Mouse (Mus musculus): ENCODE results near the gene Mmp27.

Gene Mmp27

DNA sequence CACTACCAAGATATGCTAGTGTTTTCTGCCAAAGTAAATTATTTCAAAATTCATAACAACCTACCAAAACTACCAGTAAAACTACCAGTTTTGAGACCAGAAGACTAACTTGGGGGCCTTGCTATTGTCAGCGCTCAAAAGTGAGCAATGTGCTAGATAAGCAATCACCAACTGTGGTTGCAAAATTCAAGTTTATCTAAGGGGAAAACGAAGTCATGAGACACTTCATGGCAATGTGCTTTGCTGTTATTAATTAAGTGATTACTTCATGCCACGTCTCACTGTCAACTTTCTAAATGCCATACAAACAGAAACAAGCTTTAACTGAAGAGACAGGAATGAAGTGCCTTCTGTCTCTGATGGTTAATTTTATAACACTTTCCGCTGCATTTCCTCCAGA, at the start of gene Mmp27:
Mmp27 (plus strand) TSS at position 235 of the 400 bp plus-strand sequence.
- DNase-seq: no peak

DNA sequence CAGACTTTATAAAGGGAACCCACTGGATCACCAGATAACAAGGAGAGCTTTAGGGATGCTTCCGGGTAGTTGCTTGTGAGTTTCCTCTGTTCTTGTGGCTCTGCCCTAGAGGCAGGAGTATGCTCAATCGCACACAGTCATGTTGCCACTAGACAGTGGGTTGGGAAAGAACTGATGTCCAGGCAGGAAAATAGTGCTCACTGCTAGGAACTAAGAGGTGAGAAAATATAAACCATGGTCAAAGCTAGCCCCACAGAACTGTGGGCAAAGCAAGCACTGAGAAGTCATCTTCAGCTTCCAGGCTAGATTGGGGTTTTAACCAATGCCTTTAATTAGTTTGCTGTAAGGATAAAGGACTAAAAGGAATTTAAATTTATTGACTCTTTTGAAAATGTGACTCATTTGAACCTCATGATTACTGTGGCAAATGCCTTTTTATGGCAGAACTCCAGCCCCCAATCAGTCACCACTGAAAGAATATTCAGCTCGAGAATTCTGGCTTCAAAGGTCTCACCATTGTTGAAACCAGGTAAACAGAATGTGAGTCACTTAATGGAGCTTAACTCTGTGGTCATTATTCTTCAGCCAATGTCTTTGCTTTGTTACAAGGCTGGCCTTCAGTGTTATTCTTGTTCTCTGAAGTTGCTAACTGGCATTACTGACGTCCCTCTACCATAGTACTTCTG, 44.8 kb upstream of the Mmp27 start:
- no peak for DNase-seq

DNA sequence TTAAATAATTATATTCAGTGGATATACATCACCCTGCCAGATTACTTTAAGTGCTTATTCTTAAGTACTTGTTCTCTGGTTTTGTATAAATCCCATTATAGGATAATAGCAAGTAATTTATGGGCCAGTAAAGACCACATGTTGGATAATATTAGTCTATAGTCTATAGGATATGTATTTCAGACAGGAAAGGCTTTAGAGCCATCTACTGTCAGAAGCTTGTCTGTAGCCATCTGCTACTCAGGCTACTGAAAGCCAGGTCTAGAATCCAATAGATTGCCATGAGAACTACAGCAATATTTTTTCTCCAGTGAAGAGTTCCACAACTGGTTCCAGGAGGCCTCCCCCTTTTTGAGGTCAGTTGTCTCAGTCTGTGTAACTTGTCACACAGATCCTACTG, 28.4 kb upstream of the Mmp27 start:
- DNase-seq: no peak

DNA sequence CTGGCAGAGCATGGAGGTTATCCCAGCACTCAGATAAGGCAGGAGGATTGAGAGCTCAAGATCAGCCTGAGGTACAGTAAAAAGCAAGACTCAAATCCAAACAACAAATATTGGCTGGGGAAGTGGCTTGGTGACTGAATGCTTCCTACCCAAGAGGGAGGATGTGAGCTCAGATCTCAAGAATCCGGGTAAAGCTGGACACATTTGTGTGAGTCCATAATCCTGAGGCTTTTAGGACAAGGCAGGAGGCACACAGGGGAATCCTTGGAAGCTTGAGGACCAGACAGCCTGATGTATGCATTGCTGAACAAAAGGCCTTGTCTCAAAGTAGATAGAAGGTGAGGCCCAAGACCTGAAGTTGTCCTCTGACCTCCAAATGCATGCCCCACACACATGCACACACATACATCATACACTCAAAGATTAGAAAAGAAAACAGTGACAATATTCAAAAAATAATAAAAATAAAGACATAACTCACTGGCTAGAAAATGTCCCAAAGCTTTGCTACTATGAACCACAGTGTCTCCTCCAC, 26.2 kb upstream of the Mmp27 start:
- no peak for DNase-seq

DNA sequence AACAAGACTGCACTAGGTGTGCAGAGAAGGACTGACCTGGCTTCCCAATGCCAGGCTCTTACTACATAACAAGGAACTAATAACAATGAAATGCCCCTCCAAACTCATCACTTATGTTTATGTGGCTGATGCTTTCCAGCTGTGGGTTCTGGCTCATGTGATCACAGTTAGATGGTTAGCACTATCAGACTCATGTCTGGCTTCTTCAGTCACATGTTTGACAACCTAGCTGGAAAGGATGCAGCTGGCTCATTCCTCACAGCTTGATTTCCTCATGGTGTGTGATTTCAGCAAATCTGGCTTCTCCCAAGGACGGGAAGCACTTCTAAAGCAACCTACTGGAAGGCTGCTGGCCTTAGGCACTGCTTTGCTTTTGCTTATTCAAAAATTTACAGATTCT, 25.7 kb upstream of the Mmp27 start:
- no peak for DNase-seq

DNA sequence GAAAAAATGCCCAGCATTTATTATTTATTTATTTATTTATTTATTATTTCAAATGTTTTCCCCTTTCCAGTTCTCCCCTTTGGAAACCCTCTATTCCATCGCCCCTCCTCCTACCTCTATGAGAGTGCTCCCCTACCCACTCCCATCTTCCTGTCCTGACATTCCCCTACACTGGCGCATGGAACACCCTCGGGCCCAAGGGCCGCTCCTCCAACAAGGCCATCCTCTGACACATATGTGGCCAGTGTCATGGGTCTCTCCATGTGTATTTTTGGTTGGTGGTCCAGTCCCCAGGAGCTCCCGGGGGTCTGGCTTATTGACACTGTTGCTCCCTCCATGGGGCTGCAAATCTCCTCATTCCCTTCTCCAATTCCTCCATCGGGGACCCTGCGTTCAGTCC, 25.3 kb upstream of the Mmp27 start:
- DNase-seq: no peak

DNA sequence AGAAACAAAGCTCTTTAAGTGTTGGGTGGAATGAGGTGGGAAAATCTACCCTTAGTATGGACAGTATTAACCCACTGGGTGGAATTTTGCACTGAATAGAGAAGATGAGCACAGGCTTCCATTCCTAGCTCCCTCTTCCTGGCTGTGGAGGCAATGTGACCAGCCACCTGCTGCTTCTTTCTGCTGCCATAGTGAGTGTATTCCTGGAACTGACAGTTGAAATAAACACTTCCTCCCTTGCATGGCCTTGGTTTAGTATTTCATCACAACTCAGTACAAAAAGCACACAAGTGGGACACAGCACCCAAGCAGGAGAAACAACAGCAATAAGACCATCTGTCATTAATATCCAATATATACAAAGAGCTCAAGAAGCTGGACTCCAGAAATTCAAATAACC, 19.3 kb upstream of the Mmp27 start:
- no peak for DNase-seq

DNA sequence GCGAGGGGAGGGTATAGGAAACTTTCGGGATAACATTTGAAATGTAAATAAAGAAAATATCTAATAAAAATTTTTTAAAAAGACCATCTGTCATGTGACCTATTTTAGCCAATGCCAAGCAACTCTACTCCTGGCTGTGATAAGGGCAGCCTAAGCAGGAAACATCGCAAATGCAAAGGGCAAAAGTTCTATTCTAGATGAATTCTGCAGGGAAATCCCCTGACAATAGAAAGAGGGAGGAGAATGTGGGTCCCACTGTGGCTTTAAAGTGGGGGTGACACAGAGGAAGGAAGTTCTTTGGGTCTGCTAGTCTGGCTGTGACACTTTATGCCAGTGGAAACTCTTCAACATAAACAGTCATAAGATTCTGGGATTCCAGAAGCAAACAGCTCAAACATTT, 17.7 kb upstream of the Mmp27 start:
- no peak for DNase-seq

DNA sequence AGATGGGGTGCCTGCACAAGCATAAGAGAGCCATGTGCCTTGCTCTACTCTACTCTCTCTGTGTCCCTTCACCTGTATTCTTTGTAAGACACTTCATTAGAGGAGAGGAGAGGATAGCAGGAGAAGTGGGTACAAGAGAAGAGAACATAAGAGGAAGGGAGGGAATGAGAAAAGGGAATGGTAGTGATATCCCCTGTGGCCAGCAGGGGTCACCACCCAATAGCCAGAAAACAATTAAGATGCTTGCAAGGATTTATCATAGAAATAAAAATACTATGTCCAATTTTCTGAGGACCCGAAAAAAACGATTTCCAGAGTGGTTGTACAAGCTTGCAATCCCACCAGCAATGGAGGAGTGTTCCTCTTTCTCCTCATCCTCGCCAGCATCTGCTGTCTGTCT, 16.8 kb upstream of the Mmp27 start:
- peak; percentile 11 for DNase-seq

DNA sequence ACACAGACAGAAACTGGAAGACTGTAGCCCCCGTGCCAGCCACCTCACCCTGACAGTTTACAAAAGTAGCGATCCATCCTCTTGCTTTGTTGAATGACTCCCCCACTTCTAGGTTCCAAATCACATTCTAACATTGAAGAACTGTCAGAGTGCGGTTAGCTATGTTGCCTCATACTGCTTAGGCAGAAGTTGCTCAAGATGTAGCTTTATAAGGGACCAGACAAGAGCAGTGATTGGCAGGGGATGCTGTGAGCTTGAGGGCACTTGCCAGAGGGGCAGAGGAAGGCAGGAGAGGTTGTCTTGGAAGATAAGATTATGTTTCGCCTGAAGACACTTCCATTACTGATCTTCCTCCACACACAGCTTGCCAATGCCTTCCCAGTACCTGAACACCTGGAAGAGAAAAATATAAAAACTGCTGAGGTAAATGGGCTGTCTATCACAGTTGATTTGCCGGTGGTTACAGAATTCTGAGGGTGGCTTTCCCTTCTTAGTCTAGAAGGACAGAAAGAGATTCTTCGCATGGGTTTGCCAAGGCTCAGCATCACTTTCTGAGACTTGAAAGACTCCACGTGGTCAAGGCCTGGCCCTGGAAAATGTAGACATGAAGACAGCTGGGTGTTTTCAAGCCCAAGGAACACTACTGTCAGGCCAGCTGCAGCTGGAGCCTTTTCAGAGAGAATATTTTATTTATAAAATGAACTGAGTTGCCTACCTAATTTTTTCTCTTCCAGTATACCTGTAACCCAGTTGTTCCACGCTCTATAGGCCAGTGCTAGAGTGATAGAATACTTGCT, 12.8 kb upstream of the Mmp27 start, which contains the start of gene Mmp8:
Mmp8 (plus strand) TSS at position 236 of the 797 bp plus-strand sequence.
- DNase-seq: no peak

DNA sequence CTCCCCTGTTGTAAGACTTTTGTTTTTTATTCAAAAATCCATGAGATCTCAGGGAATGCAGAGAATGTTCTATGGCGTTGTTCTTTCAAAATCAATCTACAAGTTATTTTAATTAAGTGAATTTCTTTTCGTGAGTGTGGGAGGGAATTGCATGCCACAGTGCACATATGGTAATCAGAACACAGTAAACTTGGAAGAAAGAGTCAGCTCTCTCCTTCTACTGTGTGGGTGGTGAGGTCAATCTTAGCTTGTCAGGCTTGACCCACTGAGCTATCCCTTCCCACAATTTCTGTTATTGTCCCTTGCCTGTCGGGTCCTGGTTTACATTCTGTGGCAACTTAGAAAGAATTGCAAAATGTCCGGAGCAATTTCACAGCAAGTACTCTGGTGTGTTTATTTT, 11.2 kb upstream of the Mmp27 start:
- DNase-seq: no peak

DNA sequence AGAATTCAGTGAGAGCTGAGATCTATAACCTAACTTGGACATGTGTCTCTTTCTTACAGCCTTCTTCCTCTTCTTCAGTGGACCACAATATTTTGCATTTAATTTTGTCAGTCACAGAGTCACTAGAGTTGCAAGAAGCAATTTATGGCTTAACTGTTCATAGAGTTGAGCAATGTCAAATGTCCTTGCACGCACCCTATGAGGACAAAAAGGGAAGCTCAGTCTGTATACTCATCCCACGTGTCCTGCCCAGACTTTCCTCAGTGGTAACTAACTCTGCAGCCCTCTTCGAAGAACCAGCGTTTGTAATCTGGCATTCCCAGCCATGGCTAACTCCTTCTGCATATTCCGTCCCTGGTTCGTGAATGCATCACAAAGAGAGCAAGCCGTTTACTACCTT, 3.8 kb upstream of the Mmp27 start:
- no peak for DNase-seq

DNA sequence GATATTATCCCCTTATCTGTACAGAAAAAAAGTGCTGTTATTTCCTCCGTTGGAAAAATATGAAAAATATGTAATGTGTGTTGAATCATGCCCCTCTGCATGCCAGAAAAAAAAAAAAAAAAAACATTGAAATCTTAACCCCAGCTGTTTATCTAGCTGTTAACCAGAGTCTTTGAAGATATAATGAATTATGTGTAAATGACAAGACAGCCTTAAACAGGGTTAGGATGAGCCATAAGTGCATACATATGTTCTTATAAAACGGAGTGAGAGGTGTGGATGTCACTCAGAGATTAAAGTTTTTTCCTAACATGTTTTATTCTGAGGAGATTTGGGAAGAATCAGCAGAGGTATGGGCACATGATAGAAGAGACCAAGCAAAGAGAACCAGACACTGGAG, 3.3 kb upstream of the Mmp27 start:
- no peak for DNase-seq

DNA sequence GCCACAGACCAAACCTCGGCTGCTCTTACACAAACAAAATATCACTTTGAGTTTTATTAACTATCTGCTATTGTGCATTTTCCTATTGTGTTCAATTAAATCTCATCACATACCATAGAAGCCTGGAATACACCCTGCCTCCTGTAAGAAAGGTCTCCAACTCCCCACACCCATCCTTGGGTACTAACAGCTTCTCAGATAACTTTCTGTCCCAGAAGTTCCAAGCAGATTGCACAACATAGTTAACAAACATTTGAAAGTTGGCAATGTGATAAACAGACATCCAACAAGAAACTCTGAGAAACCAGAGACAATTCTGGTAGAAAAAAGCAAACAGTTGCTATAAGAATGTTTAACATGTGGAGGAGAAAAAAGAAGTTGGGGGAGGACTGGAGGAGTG, 711 bp upstream of the Mmp27 start:
- no peak for DNase-seq

DNA sequence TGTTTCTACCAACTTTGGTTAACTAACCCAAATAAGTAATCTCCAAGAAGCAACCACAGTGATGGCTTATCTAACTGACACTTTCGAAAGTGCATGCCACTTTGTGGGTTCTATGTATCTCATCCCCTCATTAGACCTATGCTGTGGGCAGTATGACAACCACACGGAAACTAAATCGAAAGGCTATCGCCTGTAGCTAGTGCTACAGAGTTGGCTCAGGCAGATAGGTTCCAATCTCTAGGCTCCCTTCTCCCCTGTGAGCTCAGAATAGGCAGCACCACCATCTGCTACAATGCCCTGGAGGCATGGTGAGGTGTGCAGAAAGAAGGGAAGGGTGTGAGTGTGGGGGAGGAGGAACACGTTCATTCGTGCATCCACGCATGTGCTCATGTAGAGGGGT, 992 bp downstream of the Mmp27 start:
- DNase-seq: no peak

DNA sequence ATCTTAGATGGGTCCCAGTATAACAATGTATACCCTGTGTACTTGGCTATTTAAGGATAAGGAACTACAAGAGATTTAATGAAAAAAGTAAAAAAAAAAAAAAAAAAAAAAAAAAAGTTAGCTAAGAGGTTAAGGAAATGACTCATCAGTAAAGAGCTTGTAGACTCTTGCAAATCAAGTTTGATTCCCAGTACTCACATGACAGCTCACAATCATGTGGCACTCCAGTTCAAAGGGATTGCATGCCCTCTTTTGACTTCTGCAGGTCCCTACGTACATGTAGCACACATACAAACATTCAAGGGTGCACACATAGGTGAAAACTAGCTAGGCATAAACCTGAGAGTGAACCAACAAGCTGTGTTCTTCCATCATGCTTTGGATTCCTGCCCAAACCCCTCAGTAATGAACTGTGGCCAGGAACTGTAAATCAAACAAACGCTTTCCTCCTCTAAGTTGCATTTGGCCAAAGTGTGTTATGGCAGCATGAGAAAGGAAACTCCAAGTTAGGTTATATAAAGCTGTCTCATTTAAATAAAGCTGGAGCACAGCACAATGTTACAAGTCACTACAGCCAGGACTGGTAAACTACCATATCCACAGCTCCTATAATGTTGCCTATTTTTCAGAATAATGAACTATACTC, 1.6 kb downstream of the Mmp27 start:
- DNase-seq: no peak

DNA sequence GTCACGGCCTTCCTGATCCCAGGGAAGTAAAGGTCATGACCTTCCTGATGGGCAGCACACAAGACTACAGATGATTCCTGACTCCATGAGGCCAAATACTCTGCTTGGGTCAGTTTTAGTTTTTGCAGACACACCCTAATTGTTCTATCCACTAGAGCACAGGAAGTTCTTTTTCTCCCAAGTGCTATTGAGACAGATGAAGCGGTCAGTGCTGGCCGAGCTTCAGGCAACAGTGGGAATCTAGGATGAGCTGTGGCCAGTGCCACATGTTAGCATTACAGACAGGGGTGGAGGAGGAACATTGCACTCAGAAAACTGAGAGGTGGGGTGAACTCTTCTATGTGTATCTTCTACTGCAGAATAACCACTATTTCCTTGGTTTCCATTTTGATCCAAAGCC, 4.3 kb downstream of the Mmp27 start:
- DNase-seq: no peak

DNA sequence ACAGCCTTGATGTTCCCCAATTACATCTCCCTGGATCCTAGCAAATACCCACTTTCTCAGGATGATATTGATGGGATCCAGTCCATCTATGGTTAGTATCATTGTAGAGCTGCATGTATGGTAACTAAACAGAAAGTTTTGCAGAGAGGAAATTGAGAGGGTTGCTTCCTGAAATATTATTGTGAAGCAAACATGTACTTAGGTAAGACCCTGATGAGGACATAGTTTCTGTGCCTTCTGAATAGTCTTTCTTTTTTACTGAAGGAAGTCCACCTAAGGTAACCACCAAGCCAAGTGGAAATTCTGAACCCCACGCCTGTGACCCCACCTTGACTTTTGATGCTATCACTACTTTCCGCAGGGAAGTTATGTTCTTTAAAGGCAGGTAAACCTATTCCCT, 6.2 kb downstream of the Mmp27 start:
- no peak for DNase-seq

DNA sequence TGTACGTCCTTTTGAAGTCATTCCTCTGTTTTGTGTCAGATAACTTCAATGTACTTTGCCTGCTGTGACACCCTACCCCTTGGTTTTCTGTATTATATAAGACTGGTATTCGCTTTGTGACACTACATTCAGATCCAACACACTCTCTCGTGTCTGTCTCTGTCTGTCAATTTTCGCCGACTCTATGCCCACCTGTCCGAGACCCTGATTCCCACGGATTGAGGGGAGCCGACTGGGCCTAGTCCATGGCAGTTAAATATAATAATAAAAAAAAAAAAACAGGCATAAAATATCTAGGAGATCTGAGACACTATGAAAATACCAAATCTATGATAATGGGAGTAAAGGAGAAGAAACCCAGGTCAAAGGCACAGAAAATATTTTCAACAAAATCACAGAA, 18.9 kb downstream of the Mmp27 start:
- no peak for DNase-seq

DNA sequence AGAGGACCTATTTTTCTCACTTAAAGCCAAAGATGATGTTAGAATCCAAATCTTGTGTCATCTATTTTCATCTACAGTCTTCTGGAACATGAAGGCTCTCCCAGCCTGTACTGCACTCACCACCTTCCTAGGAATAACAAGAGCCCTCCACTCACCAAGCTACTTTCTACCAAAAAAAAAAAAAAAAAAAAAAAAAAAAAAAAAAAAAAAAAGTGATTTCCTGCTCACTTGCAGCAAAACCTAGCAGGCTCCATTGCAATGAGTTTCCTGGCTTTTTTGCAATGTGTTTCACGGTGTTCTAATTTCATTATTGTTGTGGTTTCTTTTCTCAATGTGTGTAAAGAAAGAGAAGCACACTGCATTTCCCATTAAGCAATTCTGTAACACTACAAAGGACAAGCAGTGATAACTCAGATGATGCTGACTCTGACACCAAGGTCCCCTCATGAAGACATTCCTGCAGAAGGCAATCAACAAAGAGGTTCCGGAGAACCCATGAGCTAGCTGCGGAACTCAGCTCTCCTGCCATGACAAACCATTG, 22.1 kb downstream of the Mmp27 start:
- no peak for DNase-seq

DNA sequence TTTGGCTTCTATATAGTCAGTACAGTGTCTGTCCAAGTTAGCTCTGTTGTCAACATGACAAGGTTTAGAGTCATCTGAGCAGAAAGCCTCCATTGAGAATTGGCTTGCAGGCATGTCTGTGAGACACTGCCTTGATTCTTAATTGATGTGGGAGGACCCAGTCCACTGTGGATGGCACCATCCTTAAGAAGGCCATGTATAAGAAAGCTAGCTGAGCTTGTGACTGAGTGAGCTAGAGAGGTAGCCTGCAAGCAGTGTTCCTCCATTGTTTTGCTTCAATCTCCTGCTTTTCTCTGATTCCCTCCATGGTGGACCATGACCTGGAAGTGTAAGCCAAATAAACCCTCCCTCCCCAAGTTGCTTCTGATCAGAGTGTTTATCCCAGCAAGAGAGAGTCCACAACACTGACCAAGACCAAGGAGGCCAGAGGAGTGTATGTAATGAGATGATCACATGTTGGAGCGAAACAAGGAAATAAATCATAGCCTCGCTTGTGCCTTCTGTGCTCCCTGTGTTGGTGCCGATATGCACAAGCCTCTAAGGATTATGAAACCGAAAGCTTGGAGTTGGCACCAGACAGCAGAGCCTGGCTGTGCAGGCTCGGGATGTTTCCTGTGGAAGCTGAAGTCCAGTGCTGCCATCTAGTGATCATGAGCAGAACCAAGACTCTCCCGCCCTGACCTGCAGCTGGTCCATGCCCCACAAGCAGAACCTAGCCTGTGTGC, 23.8 kb downstream of the Mmp27 start:
- DNase-seq: peak; percentile 61

DNA sequence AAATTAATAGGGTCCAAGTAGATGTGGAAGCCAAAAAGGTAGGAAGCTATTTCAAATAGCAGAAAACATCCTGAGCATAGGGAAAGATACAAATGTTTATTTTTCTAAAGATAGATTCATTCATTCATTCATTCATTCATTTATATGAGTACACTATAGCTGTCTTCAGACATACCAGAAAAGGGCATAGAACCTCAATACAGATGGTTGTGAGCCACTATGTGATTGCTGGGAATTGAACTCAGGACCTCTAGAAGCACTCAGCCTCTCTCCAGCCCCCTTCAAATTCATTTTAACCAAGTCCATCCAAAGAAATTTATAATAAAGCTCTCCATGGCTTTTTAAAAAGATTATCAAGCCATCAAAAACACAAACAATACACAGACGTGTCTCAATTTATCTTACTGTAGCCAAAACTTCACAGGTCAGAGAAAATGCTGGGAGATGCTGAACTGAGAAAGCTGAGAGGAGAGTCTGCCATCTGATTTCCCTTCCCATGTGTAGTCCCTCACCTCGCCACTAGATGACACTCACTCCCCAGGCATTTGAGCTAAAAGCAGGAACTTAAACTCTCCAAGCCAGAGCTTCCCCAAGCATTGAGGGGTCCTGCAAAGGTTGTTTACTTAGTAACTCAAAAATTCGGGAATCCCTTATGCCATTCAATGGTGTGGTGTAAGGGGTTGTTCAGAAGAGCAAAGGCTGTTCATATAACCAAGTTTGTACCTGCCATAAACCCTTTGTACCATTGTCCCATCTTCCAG, 32.0 kb downstream of the Mmp27 start:
- DNase-seq: peak; percentile 59
